11 mouse cellular contexts compared by ENCODE assay signal in genomic region chr14:78776659-78777058, GRCm38 (mm10). TPM values are rescaled to one million over a fixed set of nuclear protein-coding genes. Genes with fewer than 3 reads are reported as not detected.
DNase-seq lines count a peak whose midpoint lies in the region; ATAC-seq and TF ChIP-seq lines count a peak whose summit lies in the region.
"Had no signal": no experiment of that assay in that cellular context is flagged by ENCODE, and none has a peak within 500 bp of the region (broad histone marks: within the 10 kb centered on the region; RNA-seq: fewer than 3 reads in every experiment).

No protein-coding gene starts in this region.

- no peaks in the 10 kb centered on the region for H3K4me1 ChIP-seq in hindbrain, embryonic 11.5 days (replicated peaks; ENCODE audit: control insufficient read depth, insufficient read depth, low read length)
- H3K4me1 ChIP-seq in hindbrain, embryonic 10.5 days (replicated peaks): peaks cover 27% of the 10 kb centered on the region
- H3K4me1 ChIP-seq in midbrain, embryonic 11.5 days (ENCODE audit: control insufficient read depth, insufficient read depth, low read length): peaks cover 13% of the 10 kb centered on the region
- H3K4me1 ChIP-seq: megakaryocyte, embryonic 14.5 days had no signal

- no peaks in the 10 kb centered on the region for H3K36me3 ChIP-seq in hindbrain, embryonic 11.5 days (ENCODE audit: control insufficient read depth, insufficient read depth, low read length)
- H3K36me3 ChIP-seq in hindbrain, embryonic 10.5 days: no peaks in the 10 kb centered on the region
- H3K36me3 ChIP-seq in midbrain, embryonic 11.5 days (ENCODE audit: control insufficient read depth, insufficient read depth, low read length): no peaks in the 10 kb centered on the region

- H3K9ac ChIP-seq in hindbrain, embryonic 11.5 days (ENCODE audit: low read depth, low read length): no peak overlapping the region
- no peak overlapping the region for H3K9ac ChIP-seq in midbrain, embryonic 11.5 days (ENCODE audit: low read length)

- no peak overlapping the region for H3K4me2 ChIP-seq in hindbrain, embryonic 11.5 days (replicated peaks; ENCODE audit: low read depth, low read length)
- peak overlapping the region; percentile 31 for H3K4me2 ChIP-seq in midbrain, embryonic 11.5 days

- TF ChIP-seq POLR2A in brain, embryonic 14.5 days (IDR thresholded peaks at IDR 0.05; ENCODE audit: borderline replicate concordance, extremely low read depth, insufficient read depth, insufficient read length, poor library complexity, severe bottlenecking): no peak

- H3K27ac ChIP-seq in hindbrain, embryonic 11.5 days (ENCODE audit: low read depth, low read length): no peak overlapping the region
- H3K27ac ChIP-seq in hindbrain, embryonic 10.5 days: no peak overlapping the region
- no peak overlapping the region for H3K27ac ChIP-seq in midbrain, embryonic 11.5 days (ENCODE audit: low read depth, low read length)

- H3K27me3 ChIP-seq in hindbrain, embryonic 11.5 days (ENCODE audit: control insufficient read depth, insufficient read depth, low read length): no peaks in the 10 kb centered on the region
- peaks cover 10% of the 10 kb centered on the region; the same call in 1 of the 2 replicates for H3K27me3 ChIP-seq in hindbrain, embryonic 10.5 days (ENCODE audit: insufficient read depth, poor library complexity, severe bottlenecking)
- peaks cover 6% of the 10 kb centered on the region for H3K27me3 ChIP-seq in midbrain, embryonic 11.5 days (ENCODE audit: control insufficient read depth, insufficient read depth, low read length)

- no peaks in the 10 kb centered on the region for H3K9me3 ChIP-seq in hindbrain, embryonic 11.5 days (ENCODE audit: control insufficient read depth, low read length)
- H3K9me3 ChIP-seq in hindbrain, embryonic 10.5 days: no peaks in the 10 kb centered on the region
- no peaks in the 10 kb centered on the region for H3K9me3 ChIP-seq in midbrain, embryonic 11.5 days (ENCODE audit: control insufficient read depth, low read length)
- H3K9me3 ChIP-seq: megakaryocyte, embryonic 14.5 days had no signal

- H3K4me3 ChIP-seq in hindbrain, embryonic 11.5 days (ENCODE audit: low read depth, low read length): no peak overlapping the region
- H3K4me3 ChIP-seq in hindbrain, embryonic 10.5 days: no peak overlapping the region
- H3K4me3 ChIP-seq in midbrain, embryonic 11.5 days (ENCODE audit: low read depth, low read length): no peak overlapping the region
- H3K4me3 ChIP-seq: megakaryocyte, embryonic 14.5 days had no signal

- peak; percentile 12 for DNase-seq in hindbrain, embryonic 11.5 days (ENCODE audit: low spot score)
- DNase-seq in hindbrain, embryonic 10.5 days (ENCODE audit: low spot score): no peak
- peak; percentile 19 for DNase-seq in ES-CJ7 (ENCODE audit: low read depth, low spot score)
- peak; percentile 77 for DNase-seq in brain, embryonic 14.5 days (ENCODE audit: low read depth)
- peak; percentile 90 for DNase-seq in midbrain, embryonic 11.5 days (ENCODE audit: low spot score, missing footprints)
- DNase-seq in spleen, adult 12 weeks (ENCODE audit: low spot score): no peak
- DNase-seq in spleen, postnatal 36 days (ENCODE audit: low spot score in 2 of 2): no peak
- DNase-seq: adrenal gland, postnatal 36 days; cerebellum, postnatal 36 days; kidney, postnatal 25 days had no signal

- TF ChIP-seq CTCF in brain, embryonic 14.5 days (IDR thresholded peaks at IDR 0.05; ENCODE audit: borderline replicate concordance, extremely low read depth, insufficient read depth, insufficient read length): no peak

- ATAC-seq in hindbrain, embryonic 11.5 days (ENCODE audit: low FRiP score): no peak
- ATAC-seq in midbrain, embryonic 11.5 days (ENCODE audit: low FRiP score): peak; percentile 31; the same call in 1 of the 2 replicates

- 10% methylated on average over 8 of the region's 8 CpGs for WGBS in hindbrain, embryonic 11.5 days
- WGBS in hindbrain, embryonic 10.5 days: 16% methylated on average over 8 of the region's 8 CpGs
- WGBS in midbrain, embryonic 11.5 days: 9% methylated on average over 8 of the region's 8 CpGs

RNA-seq across cellular contexts. Expression of gene Dgkh, which starts 44.1 kb away (rescaled TPM):
- 2.1 and 2.2 TPM in 2 replicates for polyA plus RNA-seq in hindbrain, embryonic 11.5 days (2014; fragmentation: Nextera tagmentation; extraction: Ambion mirVana)
- 0.88 and 1.2 TPM in 2 replicates for polyA plus RNA-seq in hindbrain, embryonic 10.5 days (2016; fragmentation: Nextera tagmentation; extraction: Ambion mirVana)
- 3.8 and 4.9 TPM in 2 replicates for polyA plus RNA-seq in brain, embryonic 14.5 days (2012; rRNA removed)
- polyA plus RNA-seq in midbrain, embryonic 11.5 days (2014; fragmentation: Nextera tagmentation; extraction: Ambion mirVana): 1.7 and 1.8 TPM in 2 replicates

Comparison
In these comparisons a context has a peak if more than half of its experiments do, and no peak if none do; other contexts are left out.
1. DNase-seq: peak in hindbrain, embryonic 11.5 days (single experiment), ES-CJ7 (single experiment), brain, embryonic 14.5 days (single experiment) and midbrain, embryonic 11.5 days (single experiment); none in hindbrain, embryonic 10.5 days (single experiment), spleen, adult 12 weeks (single experiment) and spleen, postnatal 36 days (0 of 2).